27 mouse cellular contexts compared by ENCODE assay signal in genomic region chr2:63830431-63830830, GRCm38 (mm10).
DNase-seq lines count a peak whose midpoint lies in the region; ATAC-seq and TF ChIP-seq lines count a peak whose summit lies in the region.
"Had no signal": no experiment of that assay in that cellular context is flagged by ENCODE, and none has a peak within 500 bp of the region (broad histone marks: within the 10 kb centered on the region; RNA-seq: fewer than 3 reads in every experiment).

No protein-coding gene starts in this region.

- peak overlapping the region; percentile 71 to 85 for H3K27ac ChIP-seq in heart, embryonic 14.5 days (replicated peaks in 1 of 2; ENCODE audit: control insufficient read depth in 1 of 2, insufficient read depth in 1 of 2, low read depth in 2 of 2, low read length in 2 of 2)
- peak overlapping the region; percentile 73 for H3K27ac ChIP-seq in embryonic facial prominence, embryonic 12.5 days
- no peak overlapping the region for H3K27ac ChIP-seq in limb, embryonic 14.5 days (replicated peaks; ENCODE audit: low read depth, low read length)
- H3K27ac ChIP-seq: forebrain, embryonic 10.5 days; hindbrain, embryonic 12.5 days; liver, embryonic 12.5 days; midbrain, embryonic 10.5 days had no signal

- H3K36me3 ChIP-seq in heart, embryonic 14.5 days (ENCODE audit: control insufficient read depth, insufficient read depth, low read length): no peaks in the 10 kb centered on the region
- no peaks in the 10 kb centered on the region for H3K36me3 ChIP-seq in embryonic facial prominence, embryonic 12.5 days
- no peaks in the 10 kb centered on the region for H3K36me3 ChIP-seq in limb, embryonic 14.5 days (ENCODE audit: control insufficient read depth, insufficient read depth, low read length)
- H3K36me3 ChIP-seq: forebrain, embryonic 10.5 days; hindbrain, embryonic 12.5 days; liver, embryonic 12.5 days; midbrain, embryonic 10.5 days had no signal

- ATAC-seq in heart, embryonic 14.5 days (ENCODE audit: insufficient number of reproducible peaks, insufficient read depth, low FRiP score, low read depth): peak; percentile 56
- ATAC-seq in embryonic facial prominence, embryonic 12.5 days (ENCODE audit: insufficient number of reproducible peaks, insufficient read depth, low FRiP score, low TSS enrichment): peak; percentile 60; the same call in 1 of the 2 replicates
- ATAC-seq in limb, embryonic 14.5 days (ENCODE audit: low FRiP score, low read depth): peak; percentile 53; the same call in 1 of the 2 replicates
- ATAC-seq: activated CD4-positive, CD25-positive, alpha-beta regulatory T cell, adult 4 months; forebrain, embryonic 16.5 days; liver, embryonic 12.5 days; midbrain, embryonic 16.5 days had no signal

- H3K9me3 ChIP-seq in heart, embryonic 14.5 days (ENCODE audit: control insufficient read depth, low read length): no peaks in the 10 kb centered on the region
- no peaks in the 10 kb centered on the region for H3K9me3 ChIP-seq in embryonic facial prominence, embryonic 12.5 days
- H3K9me3 ChIP-seq in limb, embryonic 14.5 days (ENCODE audit: control insufficient read depth, low read length): no peaks in the 10 kb centered on the region
- H3K9me3 ChIP-seq: forebrain, embryonic 10.5 days; hindbrain, embryonic 12.5 days; liver, embryonic 12.5 days; midbrain, embryonic 10.5 days had no signal

- peak overlapping the region; percentile 19; the same call in 1 of the 2 replicates for H3K4me2 ChIP-seq in heart, embryonic 14.5 days (ENCODE audit: low read length)
- no peak overlapping the region for H3K4me2 ChIP-seq in embryonic facial prominence, embryonic 12.5 days (replicated peaks)
- H3K4me2 ChIP-seq in limb, embryonic 14.5 days (replicated peaks; ENCODE audit: low read depth, low read length, severe bottlenecking): no peak overlapping the region
- H3K4me2 ChIP-seq: hindbrain, embryonic 12.5 days; liver, embryonic 12.5 days had no signal

- DNase-seq in embryo, embryonic 10.5 days (ENCODE audit: low spot score): peak; percentile 25
- no peak for DNase-seq in embryo, embryonic 9.5 days (ENCODE audit: extremely low spot score)
- no peak for DNase-seq in heart, adult 18-20 months
- DNase-seq in limb, embryonic 14.5 days (ENCODE audit: low spot score): no peak
- DNase-seq in layer of hippocampus, adult 18-20 months (ENCODE audit: low spot score in 2 of 2): no peak
- DNase-seq in spleen, postnatal 14 days (ENCODE audit: low spot score in 2 of 2): no peak
- DNase-seq: adrenal gland, adult 8-10 months; cerebellum, adult 18-20 months; cerebellum, postnatal 36 days; gastrocnemius, postnatal 10 days; kidney, adult 2 months; kidney, postnatal 10 days; left cerebral cortex, postnatal 4 days; lung, adult 18-20 months; lung, postnatal 10 days; right cerebral cortex, adult 18-20 months; thymus, adult 18-20 months; thymus, postnatal 36 days had no signal

- peaks cover 10 to 24% of the 10 kb centered on the region in 2 experiments; a peak in 3 of 4 replicates for H3K4me1 ChIP-seq in heart, embryonic 14.5 days (ENCODE audit: control insufficient read depth in 2 of 2, insufficient read depth in 2 of 2, low read length in 2 of 2)
- peaks cover 18% of the 10 kb centered on the region for H3K4me1 ChIP-seq in embryonic facial prominence, embryonic 12.5 days
- peaks cover 5% of the 10 kb centered on the region; the same call in 1 of the 2 replicates for H3K4me1 ChIP-seq in limb, embryonic 14.5 days (ENCODE audit: control insufficient read depth, insufficient read depth, low read length)
- H3K4me1 ChIP-seq: liver, embryonic 12.5 days; midbrain, embryonic 10.5 days had no signal

- WGBS in heart, embryonic 14.5 days: 9% methylated on average over 5 of the region's 5 CpGs
- 36% methylated on average over 5 of the region's 5 CpGs for WGBS in embryonic facial prominence, embryonic 12.5 days
- WGBS in limb, embryonic 14.5 days: 41% methylated on average over 5 of the region's 5 CpGs

- no peak for TF ChIP-seq POLR2A in limb, embryonic 14.5 days (IDR thresholded peaks at IDR 0.05; ENCODE audit: borderline replicate concordance, extremely low read depth, insufficient read depth, insufficient read length)

- no peak overlapping the region for H3K4me3 ChIP-seq in heart, embryonic 14.5 days (ENCODE audit: control insufficient read depth in 1 of 2, insufficient read depth in 1 of 2, low read depth in 1 of 2, low read length in 2 of 2)
- H3K4me3 ChIP-seq in embryonic facial prominence, embryonic 12.5 days: no peak overlapping the region
- no peak overlapping the region for H3K4me3 ChIP-seq in limb, embryonic 14.5 days (replicated peaks; ENCODE audit: low read length)
- H3K4me3 ChIP-seq: forebrain, embryonic 10.5 days; hindbrain, embryonic 12.5 days; liver, embryonic 12.5 days; midbrain, embryonic 10.5 days had no signal

- no peak overlapping the region for H3K9ac ChIP-seq in heart, embryonic 14.5 days (ENCODE audit: low read length)
- H3K9ac ChIP-seq in embryonic facial prominence, embryonic 12.5 days: no peak overlapping the region
- H3K9ac ChIP-seq in limb, embryonic 14.5 days (ENCODE audit: low read depth, low read length, severe bottlenecking): no peak overlapping the region
- H3K9ac ChIP-seq: hindbrain, embryonic 12.5 days; liver, embryonic 12.5 days had no signal

- no peaks in the 10 kb centered on the region for H3K27me3 ChIP-seq in heart, embryonic 14.5 days (ENCODE audit: control insufficient read depth, insufficient read depth, low read length)
- no peaks in the 10 kb centered on the region for H3K27me3 ChIP-seq in embryonic facial prominence, embryonic 12.5 days
- H3K27me3 ChIP-seq in limb, embryonic 14.5 days (ENCODE audit: control insufficient read depth, insufficient read depth, low read length): no peaks in the 10 kb centered on the region
- H3K27me3 ChIP-seq: hindbrain, embryonic 12.5 days; liver, embryonic 12.5 days had no signal
